Mouse (Mus musculus) midbrain, embryonic 14.5 days (tissue): Measurements from ENCODE around the gene Fam174b. TPM values are rescaled to one million over a fixed set of nuclear protein-coding genes. Genes with fewer than 3 reads are reported as not detected.

Experiments used
- ATAC-seq: fragments of 200-750 bp; cut with Nextera tagmentation; 2 replicates; pipeline ENCODE4 v1.8.0; 2017; ENCODE audit warnings: moderate number of reproducible peaks, moderate library complexity; ENCODE audit not compliant: low FRiP score, low TSS enrichment
- DNase-seq: peaks from one replicate; pipeline ENCODE4 v3.0.0-alpha.2; 2015
- H3K27ac ChIP-seq: fragments of 300-500 bp; sonication (generic); replicated peaks from 2 replicates; pipeline ENCODE4 v1.5.1; 2014; ENCODE audit warnings: mild to moderate bottlenecking, low read depth, low read length, moderate library complexity
- H3K27me3 ChIP-seq: fragments of 300-500 bp; sonication (generic); 2 replicates; pipeline ENCODE4 v1.6.1; 2014; ENCODE audit warnings: low read length, control low read depth, mixed read lengths; ENCODE audit not compliant: control insufficient read depth, insufficient read depth
- H3K36me3 ChIP-seq: fragments of 300-500 bp; sonication (generic); 2 replicates; pipeline ENCODE4 v1.6.1; 2014; ENCODE audit warnings: low read length, control low read depth; ENCODE audit not compliant: control insufficient read depth, insufficient read depth
- H3K4me1 ChIP-seq: fragments of 300-500 bp; sonication (generic); 2 replicates; pipeline ENCODE4 v1.6.1; 2014; ENCODE audit warnings: mild to moderate bottlenecking, antibody characterized with exemption, low read length, control low read depth; ENCODE audit not compliant: control insufficient read depth, insufficient read depth
- H3K4me2 ChIP-seq: fragments of 300-500 bp; sonication (generic); 2 replicates; pipeline ENCODE4 v1.6.1; 2014; ENCODE audit warnings: mild to moderate bottlenecking, low read length, moderate library complexity
- H3K4me3 ChIP-seq: fragments of 300-500 bp; sonication (generic); replicated peaks from 2 replicates; pipeline ENCODE4 v1.5.1; 2014; ENCODE audit warnings: low read depth, low read length
- H3K9ac ChIP-seq: fragments of 300-500 bp; sonication (generic); replicated peaks from 2 replicates; pipeline ENCODE4 v1.6.1; 2014; ENCODE audit warnings: mild to moderate bottlenecking, low read length, moderate library complexity
- H3K9me3 ChIP-seq: fragments of 300-500 bp; sonication (generic); 2 replicates; pipeline ENCODE4 v1.6.1; 2016; ENCODE audit warnings: low read length, control low read depth, mixed read lengths; ENCODE audit not compliant: control insufficient read depth
- WGBS: fragments of 180-500 bp; shearing (Covaris S2); extraction: QIAGEN DNeasy Blood & Tissue Kit; methylation state at CpG from one replicate; pipeline ENCODE4 v1.1.7; 2014; 5-methylcytosine and 5-hydroxymethylcytosine counted together
- polyA plus RNA-seq: library from polyadenylated mRNA; unstranded; fragments of >200 nt; fragmentation: Nextera tagmentation; extraction: Ambion mirVana; gene quantifications from 2 replicates; pipeline ENCODE4 v1.2.1, GENCODE M21; 2014

The Fam174b gene
- polyA plus RNA-seq: 18.9 and 26.7 TPM in 2 replicates

DNA sequence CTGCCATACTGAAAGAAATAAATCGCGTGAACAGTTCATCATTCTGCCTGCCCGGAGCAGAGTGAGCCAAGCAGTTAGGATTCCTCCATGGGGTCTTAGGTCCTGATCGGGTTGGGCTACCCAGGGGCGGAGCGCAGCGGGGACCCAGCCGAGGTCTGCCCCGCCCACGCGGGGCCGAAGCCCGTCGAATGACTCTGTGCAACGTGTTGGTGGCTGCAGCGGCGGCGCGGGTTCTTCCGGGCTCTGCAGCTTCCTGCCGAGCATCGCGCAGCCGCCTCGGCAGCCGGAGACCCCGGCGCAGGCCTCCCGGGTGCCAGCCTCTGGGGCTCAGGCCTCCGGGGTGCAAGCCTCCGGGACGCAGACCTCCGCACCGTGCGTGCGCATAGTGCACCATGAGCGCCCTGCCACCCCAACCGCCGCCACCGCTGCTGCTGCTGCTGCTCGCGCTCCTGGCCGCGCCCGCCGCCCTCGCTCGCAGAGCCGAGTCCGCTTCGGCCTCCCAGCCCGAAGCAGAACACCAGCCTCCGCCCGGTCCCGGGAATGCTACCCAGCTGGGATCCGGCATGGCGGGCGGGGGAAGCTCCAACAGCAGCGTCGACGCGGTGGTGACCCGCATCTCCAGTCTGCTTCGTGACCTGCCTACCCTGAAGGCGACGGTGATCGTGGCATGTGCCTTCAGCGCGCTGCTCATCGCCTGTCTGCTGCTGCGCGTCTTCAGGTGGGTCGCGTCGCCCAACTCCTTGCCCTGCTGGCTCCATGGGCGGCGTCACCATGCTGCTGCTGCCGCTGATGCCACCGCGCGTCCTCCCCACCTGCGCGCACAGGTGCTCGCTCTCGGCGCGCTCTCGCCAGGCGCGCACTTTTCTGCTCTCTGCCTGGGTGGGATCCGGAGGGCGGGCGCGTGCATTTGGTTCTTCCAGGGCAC lies at the start of gene Fam174b:
Gene Fam174b (plus strand): TSS at position 192 of the 925 bp plus-strand sequence.
- Histone ChIP-seq H3K4me2 (peak within 1 kb of the TSS; percentile 91), H3K27ac (peak within 1 kb of the TSS; percentile 81), H3K9me3 (no peaks in the 10 kb centered on the region), H3K4me1 (no peaks in the 10 kb centered on the region), H3K9ac (peak within 1 kb of the TSS; percentile 88), H3K36me3 (no peaks in the 10 kb centered on the region), H3K4me3 (peak within 1 kb of the TSS; percentile 66), H3K27me3 (peaks cover 18% of the 10 kb centered on the region)
- DNase-seq (peak; percentile 84), ATAC-seq (peak; percentile 79)
- under 1% methylated on average over 94 of the region's 94 CpGs for WGBS

DNA sequence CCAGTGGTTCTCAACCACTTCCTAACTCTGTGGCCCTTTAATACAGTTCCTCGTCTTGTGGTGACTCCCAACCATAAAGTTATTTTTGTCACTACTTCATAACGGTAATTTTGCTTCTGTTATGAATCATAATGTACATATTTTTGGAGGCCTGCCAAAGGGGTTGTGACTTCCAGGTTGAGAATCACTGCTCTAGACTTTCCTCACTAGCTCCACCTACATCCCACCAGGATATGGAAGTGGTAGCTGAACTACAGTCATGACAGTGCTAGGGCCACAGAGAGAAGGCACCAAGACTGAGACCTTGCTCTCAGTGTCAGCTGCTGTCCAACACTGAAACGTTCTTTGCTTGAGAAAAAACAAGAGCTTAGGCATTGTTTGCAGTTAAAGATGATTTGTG lies 43.0 kb upstream of the Fam174b start:
- Histone ChIP-seq H3K36me3 (no peaks in the 10 kb centered on the region), H3K27ac (no peak overlapping the region), H3K9me3 (no peaks in the 10 kb centered on the region), H3K4me2 (no peak overlapping the region), H3K4me1 (no peaks in the 10 kb centered on the region), H3K9ac (no peak overlapping the region), H3K27me3 (no peaks in the 10 kb centered on the region), H3K4me3 (no peak overlapping the region)
- WGBS: 88% methylated on average over 3 of the region's 3 CpGs
- DNase-seq (no peak), ATAC-seq (no peak)

DNA sequence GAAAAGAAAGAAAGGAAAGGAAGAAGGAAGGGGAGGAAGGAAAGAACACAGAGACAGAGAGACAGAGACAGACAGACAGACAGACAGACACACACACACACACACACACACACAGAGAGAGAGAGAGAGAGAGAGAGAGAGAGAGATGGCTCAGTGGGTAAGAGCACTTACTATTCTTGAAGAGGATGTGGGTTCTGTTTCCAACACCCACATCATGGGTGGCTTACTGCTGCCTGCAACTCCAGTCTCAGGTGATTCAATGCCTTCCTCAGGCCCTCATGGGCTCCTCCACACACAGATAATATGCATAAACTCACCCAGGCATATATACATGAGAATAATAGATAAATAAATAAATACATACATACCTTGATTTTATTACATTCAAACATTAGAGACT lies 35.8 kb upstream of the Fam174b start:
- Histone ChIP-seq H3K4me3 (no peak overlapping the region), H3K4me1 (no peaks in the 10 kb centered on the region), H3K9me3 (no peaks in the 10 kb centered on the region), H3K27me3 (no peaks in the 10 kb centered on the region), H3K9ac (no peak overlapping the region), H3K4me2 (no peak overlapping the region), H3K36me3 (no peaks in the 10 kb centered on the region), H3K27ac (no peak overlapping the region)
- ATAC-seq (no peak), DNase-seq (no peak)

DNA sequence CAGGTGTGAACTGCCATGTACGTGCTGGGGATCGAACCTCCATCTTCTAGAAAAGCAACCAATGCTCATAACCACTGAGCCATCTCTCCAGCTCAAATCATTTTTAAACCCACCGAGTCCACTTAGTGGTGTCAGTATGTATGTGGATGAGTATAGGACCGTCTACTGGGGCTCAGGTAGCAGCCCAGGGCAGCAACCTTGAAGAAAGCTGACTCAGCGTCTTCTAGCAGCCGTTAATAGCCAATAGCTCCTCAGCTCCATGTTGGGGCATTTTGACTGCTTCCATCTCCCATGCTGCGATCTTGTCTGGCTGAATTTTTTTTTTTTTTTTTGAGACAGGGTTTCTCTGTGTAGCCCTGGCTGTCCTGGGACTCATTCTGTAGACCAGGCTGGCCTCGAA lies 26.6 kb upstream of the Fam174b start:
- DNase-seq (no peak), ATAC-seq (no peak)
- Histone ChIP-seq H3K27ac (no peak overlapping the region), H3K4me2 (no peak overlapping the region), H3K36me3 (no peaks in the 10 kb centered on the region), H3K4me1 (peaks cover 6% of the 10 kb centered on the region; the same call in 1 of the 2 replicates), H3K9ac (no peak overlapping the region), H3K4me3 (no peak overlapping the region), H3K27me3 (no peaks in the 10 kb centered on the region), H3K9me3 (no peaks in the 10 kb centered on the region)
- WGBS: 88% methylated on average over 8 of the region's 8 CpGs

DNA sequence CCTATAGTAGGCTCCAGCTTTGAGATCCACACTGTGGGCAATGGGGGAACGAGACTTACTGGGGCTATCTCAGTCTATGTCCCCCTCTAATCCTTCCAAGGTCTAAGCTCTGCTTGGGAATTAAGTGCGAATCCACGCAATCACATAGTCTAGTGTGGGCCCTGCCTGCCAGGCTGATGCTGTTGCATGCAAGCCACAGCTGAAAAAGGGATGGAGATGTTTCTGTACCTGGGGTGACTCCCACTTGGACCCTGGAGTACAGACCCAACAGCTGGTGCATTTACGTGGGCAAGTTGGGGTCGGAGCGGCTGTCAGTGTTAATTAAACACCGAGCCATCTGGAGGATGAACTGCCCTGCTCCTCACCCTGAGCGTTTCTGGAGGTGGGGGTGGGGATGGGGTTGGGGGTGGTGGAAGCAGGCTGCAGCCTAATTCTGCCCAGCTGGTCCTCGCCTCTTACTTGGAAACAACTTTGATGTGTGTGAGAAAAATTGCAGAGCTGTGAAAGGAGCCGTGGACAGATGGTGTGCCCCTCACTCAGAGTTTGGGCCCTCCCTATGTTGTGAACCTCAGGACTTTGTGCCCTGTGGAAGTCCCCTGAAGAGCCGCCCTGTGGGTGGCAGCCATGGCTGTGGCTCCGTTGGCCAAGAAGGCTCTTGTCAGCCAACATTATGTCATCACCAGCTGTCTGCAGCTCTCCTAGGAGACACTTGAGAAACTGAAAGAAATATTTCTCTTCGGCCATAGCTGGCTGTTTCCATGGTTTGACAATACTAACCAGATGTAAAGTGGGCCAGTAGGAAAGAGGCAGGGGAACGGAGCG lies 24.0 kb upstream of the Fam174b start:
- no peaks in the 10 kb centered on the region for H3K36me3 ChIP-seq
- no peak overlapping the region for H3K4me3 ChIP-seq
- H3K27me3 ChIP-seq: no peaks in the 10 kb centered on the region
- DNase-seq: peak; percentile 64
- H3K4me2 ChIP-seq: no peak overlapping the region
- WGBS: 38% methylated on average over 15 of the region's 15 CpGs
- peak; percentile 65 for ATAC-seq
- no peak overlapping the region for H3K27ac ChIP-seq
- H3K9me3 ChIP-seq: no peaks in the 10 kb centered on the region
- H3K4me1 ChIP-seq: peaks cover 12% of the 10 kb centered on the region; the same call in 1 of the 2 replicates
- no peak overlapping the region for H3K9ac ChIP-seq

DNA sequence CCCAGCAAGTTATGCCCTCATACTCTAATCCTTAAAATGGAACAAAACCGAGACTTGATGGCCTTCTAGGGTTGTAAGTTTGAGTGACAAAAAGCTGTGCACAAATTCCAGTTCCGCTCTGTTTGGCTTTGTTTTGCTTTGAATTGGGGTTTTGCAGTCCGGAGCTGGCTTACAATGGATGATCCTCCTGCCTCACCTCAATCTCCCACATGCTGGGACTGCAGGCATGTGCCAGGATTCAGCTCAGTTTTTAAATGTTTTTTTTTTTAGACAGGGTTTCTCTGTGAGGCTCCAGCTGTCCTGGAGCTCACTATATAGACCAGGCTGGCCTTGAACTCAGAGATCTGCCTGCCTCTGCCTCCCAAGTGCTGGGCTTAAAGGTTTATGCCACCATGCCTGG lies 23.3 kb upstream of the Fam174b start:
- Histone ChIP-seq H3K4me2 (no peak overlapping the region), H3K4me3 (no peak overlapping the region), H3K27me3 (no peaks in the 10 kb centered on the region), H3K27ac (no peak overlapping the region), H3K9ac (no peak overlapping the region), H3K36me3 (no peaks in the 10 kb centered on the region), H3K4me1 (peaks cover 12% of the 10 kb centered on the region; the same call in 1 of the 2 replicates), H3K9me3 (no peaks in the 10 kb centered on the region)
- no peak for ATAC-seq
- no peak for DNase-seq
- WGBS: 33% methylated on average over 3 of the region's 3 CpGs

DNA sequence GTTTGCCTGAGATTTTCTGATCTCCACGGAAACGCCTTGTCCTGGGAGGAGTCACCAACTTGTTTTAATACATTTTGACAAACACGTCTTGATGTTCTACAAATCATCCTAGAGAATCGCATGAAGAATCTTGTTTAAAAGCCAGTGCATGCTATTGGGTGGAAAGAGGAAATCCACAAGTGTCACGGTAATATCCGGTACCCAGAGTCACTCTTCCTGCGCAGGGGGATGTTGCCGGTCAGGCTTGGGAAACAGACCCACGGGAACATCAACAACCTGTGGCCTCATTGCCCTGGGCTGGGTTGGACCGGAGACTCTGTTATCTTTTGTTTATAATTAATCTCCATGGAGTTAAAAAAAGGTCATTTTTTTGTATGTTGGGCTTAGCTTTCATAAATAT lies 22.1 kb upstream of the Fam174b start:
- no peak overlapping the region for H3K4me2 ChIP-seq
- WGBS: 58% methylated on average over 10 of the region's 10 CpGs
- 0 out of 2 replicates have a peak overlapping the region, but pooled peaks have one; percentile 10 for H3K27ac ChIP-seq
- no peak overlapping the region for H3K9ac ChIP-seq
- peak; percentile 33 for DNase-seq
- no peak for ATAC-seq
- no peak overlapping the region for H3K4me3 ChIP-seq
- peaks cover 12% of the 10 kb centered on the region; the same call in 1 of the 2 replicates for H3K4me1 ChIP-seq
- H3K9me3 ChIP-seq: no peaks in the 10 kb centered on the region
- no peaks in the 10 kb centered on the region for H3K36me3 ChIP-seq
- no peaks in the 10 kb centered on the region for H3K27me3 ChIP-seq

DNA sequence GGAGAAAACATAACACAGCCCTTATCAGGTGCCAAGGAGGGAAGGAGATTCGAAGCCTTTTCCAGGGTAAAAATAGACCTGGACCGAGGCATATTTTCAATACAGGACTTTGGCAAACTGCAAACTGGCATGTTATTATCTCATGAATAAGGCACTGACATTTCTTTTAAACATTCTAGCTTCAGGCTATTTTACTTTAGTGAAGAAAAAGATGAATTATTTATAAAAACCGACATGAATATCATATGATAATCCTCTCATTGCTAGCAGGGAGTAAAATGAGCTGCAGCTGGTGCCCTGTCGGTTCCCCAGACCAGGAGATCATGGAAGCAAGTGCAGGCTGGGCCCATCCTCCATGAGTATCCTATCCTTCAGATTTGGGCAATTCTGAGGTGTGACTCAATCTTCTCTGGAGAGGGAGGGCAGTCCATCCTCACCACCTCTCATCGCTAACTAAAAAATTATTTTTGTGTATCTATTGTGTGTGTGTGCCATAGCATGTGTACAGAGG lies 21.6 kb upstream of the Fam174b start:
- Histone ChIP-seq H3K4me1 (peaks cover 12% of the 10 kb centered on the region; the same call in 1 of the 2 replicates), H3K4me2 (no peak overlapping the region), H3K27ac (0 out of 2 replicates have a peak overlapping the region, but pooled peaks have one; percentile 10), H3K9me3 (no peaks in the 10 kb centered on the region), H3K9ac (no peak overlapping the region), H3K27me3 (no peaks in the 10 kb centered on the region), H3K4me3 (no peak overlapping the region), H3K36me3 (no peaks in the 10 kb centered on the region)
- DNase-seq (peak; percentile 70), ATAC-seq (peak; percentile 32; the same call in 1 of the 2 replicates)
- WGBS: 46% methylated on average over 5 of the region's 5 CpGs
